Mouse (Mus musculus) adrenal gland (tissue): ENCODE results near the gene Fam131a.
"Not testable (repeated sequence)": the region's sequence is repeated elsewhere in the genome, so short reads cannot be mapped to it uniquely, and the experiment has no call there.

Experiments used
- intact Hi-C: fragments of 180-260 bp; cut with DNase I; formaldehyde crosslinking; loops from one replicate; pipeline ENCODE4 v1.15.1; 2025
- long read RNA-seq, 2 experiments: library from polyadenylated mRNA; unstranded; transcript quantifications; one replicate each; pipeline ENCODE4 v2.0.0; 2020; ENCODE audit warnings: borderline replicate concordance in 1 of 2; ENCODE audit not compliant: insufficient replicate concordance in 1 of 2

Gene Fam131a
- long read RNA-seq, experiment 1, partial matches to known transcripts = 0 of 2 reads
- long read RNA-seq, experiment 1, other reads (novel, unspliced or antisense) = 1 of 2 reads
- long read RNA-seq, experiment 2, transcript Fam131a-205 (7 exons, 962 nt) = major isoform, 7 of 7 reads
- long read RNA-seq, experiment 2, partial matches to known transcripts = 0 of 7 reads
- long read RNA-seq, experiment 2, other reads (novel, unspliced or antisense) = 0 of 7 reads

- intact Hi-C loops = no loop called here
These were observed at the start of gene Fam131a for GRCm38 (mm10) chr16:20693111-20693701. Fam131a (plus strand) TSS chr16:20693241.

- intact Hi-C loops = loop anchor here (5.0 kb wide), 1 partner anchor 137 kb away; no protein-coding TSS in a partner anchor
These were observed 49.1 kb upstream of the Fam131a start for GRCm38 (mm10) chr16:20643911-20644310.

GRCm38 (mm10) chr16:20651076-20651946 is 41.7 kb upstream of the Fam131a start, which contains the start of gene Psmd2:
Psmd2 (plus strand) TSS chr16:20651652.
- intact Hi-C loops = no loop called here

- intact Hi-C loops = no loop called here
These were observed 41.1 kb upstream of the Fam131a start for GRCm38 (mm10) chr16:20651947-20652310.

- intact Hi-C loops = no loop called here
These were observed 39.7 kb upstream of the Fam131a start for GRCm38 (mm10) chr16:20653315-20653714.

- intact Hi-C loops = no loop called here
These were observed 35.4 kb upstream of the Fam131a start for GRCm38 (mm10) chr16:20657661-20658060.

GRCm38 (mm10) chr16:20668013-20668412 is 25.0 kb upstream of the Fam131a start, which contains the start of gene Eif4g1:
Eif4g1 (plus strand) TSS chr16:20668313.
- intact Hi-C loops = not testable (repeated sequence)

- intact Hi-C loops = loop anchor here (10.0 kb wide), 1 partner anchor 135 kb away; the partner anchor contains the start of gene Ap2m1
These were observed 22.8 kb upstream of the Fam131a start for GRCm38 (mm10) chr16:20670291-20670690.

- intact Hi-C loops = loop anchor here (10.0 kb wide), 1 partner anchor 137 kb away; the partner anchor contains the start of gene Ap2m1
These were observed 21.2 kb upstream of the Fam131a start for GRCm38 (mm10) chr16:20671886-20672285.

- intact Hi-C loops = loop anchor here (10.0 kb wide), 1 partner anchor 138 kb away; the partner anchor contains the start of gene Ap2m1
These were observed 20.5 kb upstream of the Fam131a start for GRCm38 (mm10) chr16:20672500-20672902.

- intact Hi-C loops = loop anchor here (10.0 kb wide), 1 partner anchor 138 kb away; the partner anchor contains the start of gene Ap2m1
These were observed 19.9 kb upstream of the Fam131a start for GRCm38 (mm10) chr16:20672965-20673705.

GRCm38 (mm10) chr16:20673706-20674303 is 19.2 kb upstream of the Fam131a start:
- intact Hi-C loops = loop anchor here (10.0 kb wide), 1 partner anchor 139 kb away; the partner anchor contains the start of gene Ap2m1

GRCm38 (mm10) chr16:20675213-20675612 is 17.8 kb upstream of the Fam131a start:
- intact Hi-C loops = loop anchor here (5.0 to 10.0 kb wide), 2 partner anchors 37 to 140 kb away; partner anchors contain the start of gene Ap2m1

- intact Hi-C loops = loop anchor here (5.0 to 10.0 kb wide), 2 partner anchors 36 to 142 kb away; partner anchors contain the start of gene Ap2m1
These were observed 16.3 kb upstream of the Fam131a start for GRCm38 (mm10) chr16:20676702-20677101.

- intact Hi-C loops = loop anchor here (5.0 to 10.0 kb wide), 2 partner anchors 35 to 143 kb away; partner anchors contain the start of gene Ap2m1
These were observed 15.7 kb upstream of the Fam131a start for GRCm38 (mm10) chr16:20677380-20677779.

GRCm38 (mm10) chr16:20677974-20678675 is 14.9 kb upstream of the Fam131a start:
- intact Hi-C loops = loop anchor here (5.0 to 10.0 kb wide), 2 partner anchors 34 to 143 kb away; partner anchors contain the start of gene Ap2m1

GRCm38 (mm10) chr16:20690774-20691173 is 2.3 kb upstream of the Fam131a start:
- intact Hi-C loops = no loop called here

GRCm38 (mm10) chr16:20691617-20692016 is 1.4 kb upstream of the Fam131a start:
- intact Hi-C loops = no loop called here

- intact Hi-C loops = no loop called here
These were observed 638 bp upstream of the Fam131a start for GRCm38 (mm10) chr16:20692241-20692965.
